Mouse (Mus musculus): ENCODE results near the gene Robo2.

GRCm38 (mm10) chr16:73858717-73859116, 552.9 kb downstream of the Robo2 start:
- TF ChIP-seq MYOG (IDR thresholded peaks at IDR 0.05; ENCODE audit: control insufficient read depth, extremely low read depth, insufficient read length) (no peak), CTCF (IDR thresholded peaks at IDR 0.05; ENCODE audit: control insufficient read depth, insufficient read depth, insufficient read length) (no peak), MYOD1 (IDR thresholded peaks at IDR 0.05; ENCODE audit: control insufficient read depth, insufficient read length, low read depth) (no peak), CEBPB (IDR thresholded peaks at IDR 0.05; ENCODE audit: low read depth) (no peak), USF1 (IDR thresholded peaks at IDR 0.05; ENCODE audit: low read depth) (no peak), MAX (IDR thresholded peaks at IDR 0.05) (no peak)
